Mouse (Mus musculus) liver, adult 2 months (tissue): ENCODE data around the gene Slc9a9. TPM values are rescaled to one million over a fixed set of nuclear protein-coding genes. Genes with fewer than 3 reads are reported as not detected.

Source experiments
- DNase-seq: peaks from one replicate; pipeline ENCODE4 v3.0.0-alpha.2; 2011; ENCODE audit warnings: low read depth, low spot score; ENCODE audit errors: extremely low read depth
- H3K27ac ChIP-seq: fragments of 200-500 bp; replicated peaks from 2 replicates; pipeline ENCODE4 v1.5.1; 2012; ENCODE audit warnings: low read depth, mild to moderate bottlenecking, control low read depth, inconsistent platforms, low read length; ENCODE audit not compliant: insufficient read depth
- H3K27me3 ChIP-seq: fragments of 200-500 bp; 2 replicates; pipeline ENCODE4 v1.6.1; 2012; ENCODE audit warnings: mild to moderate bottlenecking, moderate library complexity, low read length, inconsistent platforms; ENCODE audit not compliant: control insufficient read depth, insufficient read depth
- H3K36me3 ChIP-seq: fragments of 200-500 bp; 2 replicates; pipeline ENCODE4 v1.6.1; 2012; ENCODE audit warnings: low read length, inconsistent platforms; ENCODE audit not compliant: control insufficient read depth, insufficient read depth
- H3K4me1 ChIP-seq: fragments of 200-500 bp; 2 replicates; pipeline ENCODE4 v1.6.1; 2011; ENCODE audit warnings: low read length; ENCODE audit not compliant: control insufficient read depth, insufficient read depth
- H3K4me3 ChIP-seq: fragments of 200-500 bp; 2 replicates; pipeline ENCODE4 v1.5.1; 2011; ENCODE audit warnings: low read depth, mild to moderate bottlenecking, control low read depth, low read length, moderate library complexity; ENCODE audit not compliant: insufficient read depth
- H3K79me2 ChIP-seq: fragments of 200-500 bp; 2 replicates; pipeline ENCODE4 v1.6.1; 2012; ENCODE audit warnings: inconsistent platforms, mild to moderate bottlenecking, low read length, moderate library complexity; ENCODE audit not compliant: control insufficient read depth, insufficient read depth
- H3K9ac ChIP-seq: fragments of 200-500 bp; 2 replicates; pipeline ENCODE4 v1.6.1; 2012; ENCODE audit warnings: low read depth, mild to moderate bottlenecking, control low read depth, inconsistent platforms, low read length
- CTCF ChIP-seq: fragments of 200-500 bp; IDR thresholded peaks from 2 replicates; pipeline ENCODE4 v1.5.1; 2011; ENCODE audit warnings: low read depth, low read length, control low read depth
- POLR2A ChIP-seq: fragments of 200-500 bp; IDR thresholded peaks from 2 replicates; pipeline ENCODE4 v1.6.1; 2011; ENCODE audit warnings: low read length, control low read depth; ENCODE audit not compliant: insufficient read depth; ENCODE audit errors: extremely low read depth
- WGBS: fragments of 180-500 bp; shearing (Covaris S2); methylation state at CpG from one replicate; pipeline ENCODE4 v1.1.7; 2018; 5-methylcytosine and 5-hydroxymethylcytosine counted together
- polyA plus RNA-seq: library from polyadenylated mRNA; depleted of rRNA; stranded (reverse); fragments of >200 nt; gene quantifications from 2 replicates; pipeline ENCODE4 v1.2.3, GENCODE M21; 2012
- total RNA-seq: library from RNA; depleted of rRNA; stranded (reverse); fragments of >200 nt; gene quantifications from 2 replicates; pipeline ENCODE4 v1.2.3, GENCODE M21; 2014

The Slc9a9 gene
- total and polyA plus RNA-seq, 2 experiments: 1.7 to 6.0 TPM

- DNase-seq: no peak
- H3K27me3 ChIP-seq: no peaks in the 10 kb centered on the region
- no peaks in the 10 kb centered on the region for H3K79me2 ChIP-seq
- WGBS: 87% methylated on average over 6 of the region's 6 CpGs
- H3K9ac ChIP-seq: no peak overlapping the region
- H3K36me3 ChIP-seq: no peaks in the 10 kb centered on the region
- H3K4me1 ChIP-seq: no peaks in the 10 kb centered on the region
- no peak overlapping the region for H3K27ac ChIP-seq
- no peak overlapping the region for H3K4me3 ChIP-seq
- no peak for TF ChIP-seq POLR2A
- TF ChIP-seq CTCF: no peak
These were observed 419.3 kb downstream of the Slc9a9 start for GRCm38 (mm10) chr9:95089050-95089449.

DNA sequence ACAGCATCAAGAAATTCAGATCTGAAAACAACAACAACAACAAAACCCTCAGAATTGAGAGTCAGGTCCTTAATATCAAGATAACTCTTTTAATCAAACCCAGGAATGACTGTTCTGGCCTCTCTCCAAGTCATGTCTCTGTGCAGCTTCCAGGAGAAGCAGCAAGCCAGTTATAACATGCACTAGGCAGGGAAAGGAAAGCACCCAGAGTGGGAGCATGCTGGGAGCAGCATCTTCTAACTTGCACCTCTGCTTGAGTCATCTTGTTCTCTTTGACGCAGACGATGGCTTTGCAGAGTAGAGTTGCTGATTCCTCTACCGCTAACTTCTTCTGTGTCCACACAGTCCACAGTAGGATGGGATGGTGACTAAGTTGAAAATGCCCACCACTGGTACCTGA, 426.8 kb downstream of the Slc9a9 start:
- TF ChIP-seq POLR2A: no peak
- H3K27me3 ChIP-seq: no peaks in the 10 kb centered on the region
- no peaks in the 10 kb centered on the region for H3K4me1 ChIP-seq
- H3K4me3 ChIP-seq: no peak overlapping the region
- 95% methylated on average over 3 of the region's 3 CpGs for WGBS
- no peaks in the 10 kb centered on the region for H3K79me2 ChIP-seq
- H3K9ac ChIP-seq: no peak overlapping the region
- DNase-seq: no peak
- no peaks in the 10 kb centered on the region for H3K36me3 ChIP-seq
- H3K27ac ChIP-seq: no peak overlapping the region

- no peaks in the 10 kb centered on the region for H3K36me3 ChIP-seq
- H3K4me1 ChIP-seq: no peaks in the 10 kb centered on the region; the same call in 1 of the 2 replicates
- TF ChIP-seq POLR2A (no peak), CTCF (no peak)
- H3K27me3 ChIP-seq: no peaks in the 10 kb centered on the region
- H3K9ac ChIP-seq: no peak overlapping the region
- 93% methylated on average over 6 of the region's 6 CpGs for WGBS
- H3K4me3 ChIP-seq: no peak overlapping the region
- no peaks in the 10 kb centered on the region for H3K79me2 ChIP-seq
- H3K27ac ChIP-seq: no peak overlapping the region
- DNase-seq: no peak
These were observed 436.1 kb downstream of the Slc9a9 start for GRCm38 (mm10) chr9:95105768-95106167.

GRCm38 (mm10) chr9:95109799-95110198, 440.1 kb downstream of the Slc9a9 start:
- DNase-seq: no peak
- Histone ChIP-seq H3K4me3 (no peak overlapping the region), H3K27ac (no peak overlapping the region), H3K79me2 (no peaks in the 10 kb centered on the region), H3K9ac (no peak overlapping the region), H3K4me1 (no peaks in the 10 kb centered on the region; the same call in 1 of the 2 replicates), H3K36me3 (no peaks in the 10 kb centered on the region), H3K27me3 (no peaks in the 10 kb centered on the region)
- TF ChIP-seq CTCF: no peak
- no peak for TF ChIP-seq POLR2A

DNA sequence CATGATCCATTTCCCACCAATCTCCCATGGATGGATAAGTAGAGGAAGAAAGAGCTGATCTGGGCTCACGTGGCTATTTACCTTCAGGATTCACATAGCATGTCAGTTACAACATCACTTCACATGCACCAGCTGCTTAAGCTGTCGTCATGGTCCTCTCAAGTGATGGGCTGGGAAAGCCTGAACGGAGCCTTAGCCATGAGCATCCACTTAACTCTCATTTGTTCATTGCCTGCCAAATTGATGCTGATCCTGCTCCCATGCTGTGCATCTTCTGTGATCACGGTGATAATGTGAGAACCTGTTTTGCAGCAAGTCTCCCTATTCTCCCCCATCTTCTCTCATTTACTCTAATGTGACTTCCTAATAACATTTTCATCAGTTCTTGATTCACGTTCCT, 441.1 kb downstream of the Slc9a9 start:
- Histone ChIP-seq H3K27me3 (no peaks in the 10 kb centered on the region), H3K4me3 (no peak overlapping the region), H3K9ac (no peak overlapping the region), H3K79me2 (no peaks in the 10 kb centered on the region), H3K36me3 (no peaks in the 10 kb centered on the region), H3K4me1 (no peaks in the 10 kb centered on the region; the same call in 1 of the 2 replicates), H3K27ac (no peak overlapping the region)
- 85% methylated on average over 5 of the region's 5 CpGs for WGBS
- no peak for DNase-seq
- TF ChIP-seq POLR2A: no peak
- no peak for TF ChIP-seq CTCF

DNA sequence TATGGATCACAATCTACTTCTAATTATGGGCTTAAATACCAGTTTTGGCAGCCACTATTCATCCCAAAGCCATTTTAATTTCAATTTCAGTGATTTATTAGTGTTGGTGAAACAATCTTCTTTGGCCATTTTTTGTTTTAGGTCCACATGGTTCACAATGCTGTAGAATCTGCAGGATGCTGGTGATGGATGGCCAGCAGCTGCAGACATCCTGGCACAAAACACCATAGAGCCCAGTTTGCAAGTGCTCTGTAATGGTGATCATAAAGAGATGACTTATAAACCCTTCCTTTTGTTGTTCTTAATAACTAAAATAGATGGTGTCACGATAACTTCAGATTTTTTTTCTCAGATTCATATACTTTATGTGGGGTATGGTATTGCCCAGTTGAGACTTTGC, 442.0 kb downstream of the Slc9a9 start:
- H3K36me3 ChIP-seq: no peaks in the 10 kb centered on the region
- no peaks in the 10 kb centered on the region for H3K27me3 ChIP-seq
- no peak for DNase-seq
- H3K4me3 ChIP-seq: no peak overlapping the region
- no peak overlapping the region for H3K27ac ChIP-seq
- H3K9ac ChIP-seq: no peak overlapping the region
- no peaks in the 10 kb centered on the region; the same call in 1 of the 2 replicates for H3K4me1 ChIP-seq
- 82% methylated on average over 1 of the region's 1 CpGs for WGBS
- H3K79me2 ChIP-seq: no peaks in the 10 kb centered on the region
- TF ChIP-seq POLR2A (no peak), CTCF (no peak)
